Mouse (Mus musculus) lung, adult 18-20 months (tissue): Measurements from ENCODE around the gene Eef1akmt2.

Experiments
- DNase-seq, 2 experiments: peaks; one replicate each; pipeline ENCODE4 v3.0.0; 2022; ENCODE audit warnings: mixed read lengths in 2 of 2

Gene Eef1akmt2

DNA sequence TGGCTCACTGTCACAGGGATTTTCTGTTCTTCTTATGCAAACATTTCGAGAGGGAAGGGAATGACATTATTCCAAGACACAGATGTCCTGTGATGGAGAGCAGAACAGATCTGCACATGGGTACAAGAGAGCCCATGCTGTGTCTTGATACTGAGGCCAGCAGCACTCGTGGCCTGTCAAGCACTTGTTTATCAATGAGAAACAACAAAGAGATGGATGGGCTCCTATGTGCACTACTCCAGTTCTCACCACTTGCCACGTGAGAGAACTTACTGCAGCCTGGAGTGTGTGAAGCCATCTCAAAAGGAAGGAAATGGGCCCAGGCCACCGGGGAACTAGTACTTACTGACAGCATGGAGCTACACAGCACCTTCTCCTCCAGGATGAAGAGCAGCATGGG, 66.0 kb downstream of the Eef1akmt2 start:
- DNase-seq, result no peak

DNA sequence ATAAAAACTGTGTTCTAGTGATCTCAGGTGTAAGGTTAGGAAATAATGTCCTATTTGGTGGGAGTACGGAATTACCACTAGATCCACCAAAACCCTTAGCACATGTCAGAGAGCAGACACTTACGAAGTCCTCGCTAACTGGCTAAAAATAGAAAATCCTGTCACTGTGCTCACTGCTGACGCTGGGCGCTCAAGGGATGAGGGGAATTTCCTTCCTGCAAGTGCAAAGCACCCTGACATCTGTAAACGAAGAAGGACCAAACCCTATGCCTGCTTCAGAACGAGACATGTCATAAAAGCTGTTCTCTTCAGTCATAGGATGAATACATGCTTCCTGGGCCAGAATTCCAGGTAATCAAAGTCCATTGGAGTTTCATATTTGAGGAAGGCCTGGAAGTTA, 66.5 kb downstream of the Eef1akmt2 start:
- DNase-seq, result no peak

DNA sequence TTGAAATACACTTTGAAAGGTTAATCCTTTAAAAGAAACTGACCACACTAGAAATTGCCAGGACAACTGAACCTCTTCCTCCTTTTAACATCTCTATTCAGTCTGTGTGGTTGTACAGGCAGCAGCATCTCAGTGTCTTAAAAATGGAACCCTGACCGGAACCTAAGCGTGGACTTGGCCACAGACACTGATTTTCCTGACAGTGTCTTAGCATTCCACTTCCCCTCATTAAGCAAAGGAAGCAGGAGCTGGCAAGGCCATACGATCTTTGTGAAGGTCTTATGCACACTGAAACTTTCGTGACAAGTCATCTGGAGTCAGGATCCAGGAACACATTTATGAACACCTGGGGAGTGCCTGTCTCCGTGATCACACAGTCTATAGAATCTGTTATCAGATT, 68.4 kb downstream of the Eef1akmt2 start:
- no peak for DNase-seq

DNA sequence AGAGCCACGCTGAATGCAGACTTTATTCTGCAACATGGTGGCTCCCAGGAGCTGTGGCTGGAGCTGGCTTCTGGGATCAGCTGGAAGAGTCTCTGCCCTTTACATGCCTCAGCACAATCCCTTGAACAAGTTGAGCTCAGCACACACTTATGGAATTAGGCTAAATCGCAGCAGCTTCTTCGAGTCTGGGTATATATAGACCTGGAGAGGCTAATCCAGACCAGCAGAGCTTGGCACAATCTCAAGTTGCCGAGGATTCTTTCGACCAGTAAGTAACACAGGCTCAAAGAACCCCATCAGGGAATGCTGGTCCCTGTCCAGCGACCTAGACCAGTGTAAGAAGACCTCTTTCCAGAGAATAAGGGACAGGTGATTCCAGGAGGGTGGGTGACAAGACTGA, 70.6 kb downstream of the Eef1akmt2 start:
- DNase-seq, result no peak

DNA sequence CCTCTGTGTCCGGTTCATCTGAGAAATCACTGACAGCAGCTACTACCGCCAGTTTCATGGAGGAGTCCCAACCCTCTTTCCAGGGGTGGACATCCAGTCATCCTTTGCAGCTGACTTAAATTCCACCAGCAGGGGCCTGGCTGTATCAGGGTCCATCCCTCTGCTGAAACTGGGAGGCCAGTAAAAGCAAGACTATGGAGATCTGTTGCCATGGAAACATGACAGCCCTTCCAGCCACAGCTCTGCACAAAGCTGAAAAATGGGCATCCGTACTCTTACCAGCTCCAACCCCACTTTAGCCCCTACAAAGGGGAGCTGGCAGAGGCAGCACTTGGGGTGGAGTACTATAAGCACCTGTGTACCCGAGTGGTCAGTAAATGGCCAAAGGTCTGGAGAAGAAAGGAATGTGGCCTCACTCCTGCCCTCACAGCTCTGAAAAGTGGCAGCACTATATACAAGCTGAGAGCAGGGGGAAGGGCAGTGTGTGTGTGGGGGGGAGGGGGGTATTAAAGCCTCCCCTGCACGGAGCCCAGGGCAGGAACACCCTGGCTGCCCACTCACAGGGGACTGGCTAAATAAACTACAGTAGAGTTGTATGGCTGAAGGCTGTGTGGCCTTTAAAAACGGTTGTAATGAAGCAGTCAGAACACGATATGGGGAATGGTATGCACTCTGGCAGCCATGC, 71.2 kb downstream of the Eef1akmt2 start:
- DNase-seq, result no peak

DNA sequence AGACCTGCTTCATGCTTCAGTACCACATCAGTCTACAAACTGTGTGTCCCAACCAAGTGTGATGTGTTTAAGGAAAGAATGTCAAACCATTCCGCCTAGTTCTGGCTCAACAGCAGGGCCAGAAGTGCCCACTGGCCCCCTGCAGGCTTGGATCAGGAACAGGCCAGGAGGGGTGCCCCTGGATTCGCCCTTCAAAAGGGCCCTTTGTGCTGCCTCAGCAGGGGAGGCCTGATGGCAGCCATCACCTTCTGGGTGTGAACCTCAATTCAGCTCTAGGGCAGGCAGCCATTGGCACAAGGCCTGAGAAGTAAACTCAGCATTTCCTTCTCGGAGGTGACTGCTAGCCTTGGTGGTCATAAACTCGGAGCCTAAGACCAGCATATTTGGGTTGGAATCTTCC, 71.9 kb downstream of the Eef1akmt2 start:
- peak; percentile 53 to 56 for DNase-seq

DNA sequence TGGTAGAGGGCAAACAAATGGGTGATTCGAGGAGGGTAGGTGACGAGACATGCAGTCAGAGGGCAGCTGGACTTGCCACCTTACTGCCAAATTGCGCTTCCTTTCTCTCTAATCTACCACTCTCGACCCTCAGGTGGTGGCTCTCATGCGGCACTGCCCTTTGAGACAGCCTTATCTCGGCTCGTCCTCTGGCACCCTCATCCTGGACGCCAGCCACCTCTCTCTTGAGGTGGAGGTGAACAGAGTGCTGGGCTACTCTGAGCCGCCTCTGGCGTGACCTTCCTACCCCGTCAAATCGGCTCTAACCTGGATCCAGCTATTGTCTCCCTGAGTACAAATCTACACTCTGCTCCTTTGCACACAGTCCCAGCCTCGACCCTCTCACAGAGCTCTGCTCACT, 73.8 kb downstream of the Eef1akmt2 start:
- DNase-seq, result no peak

DNA sequence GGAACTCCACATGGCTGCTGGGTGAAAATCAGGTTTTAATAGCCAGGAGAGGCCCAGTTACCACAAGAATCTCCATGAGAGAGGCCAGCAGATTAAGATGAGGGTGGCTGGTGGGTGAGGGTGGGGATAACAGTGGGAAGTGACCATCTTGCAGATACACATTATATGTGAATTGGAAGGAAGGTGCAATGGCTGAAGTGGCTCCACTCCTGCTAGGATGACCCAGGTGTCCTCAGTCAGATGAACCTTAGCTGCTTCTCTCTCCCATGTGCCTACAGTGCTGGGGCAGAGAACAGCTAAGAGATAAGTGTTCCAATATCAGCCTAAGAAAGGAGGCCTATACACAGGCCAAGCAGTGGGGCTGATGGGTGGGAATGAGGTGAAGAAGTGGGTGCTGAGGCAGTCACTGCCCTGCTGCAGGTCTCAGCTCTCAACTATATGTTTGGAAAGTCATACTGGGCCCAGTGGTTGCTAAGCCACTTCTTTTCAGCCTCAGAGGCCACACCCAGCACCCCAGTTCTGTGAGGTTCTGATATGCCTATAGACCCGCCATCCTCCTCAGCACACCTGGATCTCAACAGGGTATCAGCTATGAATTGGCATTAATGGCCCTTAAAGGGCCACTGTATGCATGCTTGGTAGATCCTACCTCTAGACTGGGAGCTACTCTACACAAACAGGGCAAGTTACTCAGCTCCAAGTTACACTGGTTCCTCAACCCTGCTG, 74.6 kb downstream of the Eef1akmt2 start:
- DNase-seq, result no peak
